Mouse (Mus musculus) heart, embryonic 13.5 days (tissue): ENCODE results near the gene Slc9a3r2. TPM values are rescaled to one million over a fixed set of nuclear protein-coding genes. Genes with fewer than 3 reads are reported as not detected.
A peak's percentile ranks its signal among the peaks of the same experiment; 100 is the strongest.

Experiments used
- ATAC-seq: fragments of 200-750 bp; cut with Nextera tagmentation; 2 replicates; pipeline ENCODE4 v1.8.0; 2017; ENCODE audit warnings: moderate TSS enrichment; ENCODE audit not compliant: insufficient number of reproducible peaks, low FRiP score, low TSS enrichment; ENCODE audit errors: extremely low read depth
- H3K27ac ChIP-seq: fragments of 300-500 bp; sonication (generic); replicated peaks from 2 replicates; pipeline ENCODE4 v1.5.1; 2015; ENCODE audit warnings: moderate library complexity, mild to moderate bottlenecking, inconsistent platforms
- H3K27me3 ChIP-seq: fragments of 300-500 bp; sonication (generic); replicated peaks from 2 replicates; pipeline ENCODE4 v1.6.1; 2015; ENCODE audit warnings: mild to moderate bottlenecking, inconsistent platforms
- H3K36me3 ChIP-seq: fragments of 300-500 bp; sonication (generic); 2 replicates; pipeline ENCODE4 v1.6.1; 2015; ENCODE audit warnings: mild to moderate bottlenecking, inconsistent platforms
- H3K4me1 ChIP-seq: fragments of 300-500 bp; sonication (generic); 2 replicates; pipeline ENCODE4 v1.6.1; 2015; ENCODE audit warnings: inconsistent platforms
- H3K4me2 ChIP-seq: fragments of 300-500 bp; sonication (generic); 2 replicates; pipeline ENCODE4 v1.6.1; 2015; ENCODE audit warnings: inconsistent platforms, mild to moderate bottlenecking, moderate library complexity
- H3K4me3 ChIP-seq: fragments of 300-500 bp; sonication (generic); 2 replicates; pipeline ENCODE4 v1.5.1; 2015; ENCODE audit warnings: moderate library complexity, mild to moderate bottlenecking, inconsistent platforms
- H3K9ac ChIP-seq: fragments of 300-500 bp; sonication (generic); 2 replicates; pipeline ENCODE4 v1.6.1; 2015; ENCODE audit warnings: inconsistent platforms, mild to moderate bottlenecking, moderate library complexity
- H3K9me3 ChIP-seq: fragments of 300-500 bp; sonication (generic); 2 replicates; pipeline ENCODE4 v1.6.1; 2016; ENCODE audit warnings: inconsistent platforms
- WGBS: fragments of 180-500 bp; shearing (Covaris S2); methylation state at CpG from one replicate; pipeline ENCODE4 v1.1.7; 2015; ENCODE audit warnings: mixed read lengths; 5-methylcytosine and 5-hydroxymethylcytosine counted together
- polyA plus RNA-seq: library from polyadenylated mRNA; unstranded; fragments of >200 nt; fragmentation: Nextera tagmentation; extraction: Ambion mirVana; gene quantifications from 2 replicates; pipeline ENCODE4 v1.2.1, GENCODE M21; 2015

The Slc9a3r2 gene
- polyA plus RNA-seq, result 46.8 and 51.1 TPM in 2 replicates

- peaks cover 46% of the 10 kb centered on the region for H3K27me3 ChIP-seq
- peak within 1 kb of the TSS; percentile 74 for H3K4me3 ChIP-seq
- H3K9ac ChIP-seq, result peak within 1 kb of the TSS; percentile 94
- peak within 1 kb of the TSS; percentile 72 for H3K27ac ChIP-seq
- peaks cover 41% of the 10 kb centered on the region for H3K4me1 ChIP-seq
- ATAC-seq, result no peak
- H3K9me3 ChIP-seq, result no peaks in the 10 kb centered on the region
- 1% methylated on average over 30 of the region's 41 CpGs for WGBS
- no peaks in the 10 kb centered on the region for H3K36me3 ChIP-seq
- peak within 1 kb of the TSS; percentile 98 for H3K4me2 ChIP-seq
Observed at GRCm38 (mm10) chr17:24650070-24650616, at the start of gene Slc9a3r2. Gene Slc9a3r2 (minus strand): TSS chr17:24650327.

GRCm38 (mm10) chr17:24699473-24699872 is 49.3 kb upstream of the Slc9a3r2 start:
- Histone ChIP-seq H3K27me3 (no peaks in the 10 kb centered on the region; the same call in 1 of the 2 replicates), H3K9me3 (no peaks in the 10 kb centered on the region), H3K4me1 (peaks cover 29% of the 10 kb centered on the region), H3K36me3 (peaks cover 51% of the 10 kb centered on the region), H3K4me2 (no peak overlapping the region), H3K9ac (no peak overlapping the region), H3K27ac (no peak overlapping the region), H3K4me3 (no peak overlapping the region)
- WGBS, result 71% methylated on average over 2 of the region's 2 CpGs
- no peak for ATAC-seq

- Histone ChIP-seq H3K9me3 (no peaks in the 10 kb centered on the region), H3K4me3 (no peak overlapping the region), H3K27ac (no peak overlapping the region), H3K4me2 (no peak overlapping the region), H3K27me3 (no peaks in the 10 kb centered on the region; the same call in 1 of the 2 replicates), H3K4me1 (peaks cover 29% of the 10 kb centered on the region), H3K36me3 (peaks cover 48% of the 10 kb centered on the region), H3K9ac (no peak overlapping the region)
- 64% methylated on average over 9 of the region's 9 CpGs for WGBS
- ATAC-seq, result no peak
Observed at GRCm38 (mm10) chr17:24698715-24699114, 48.6 kb upstream of the Slc9a3r2 start.

- H3K4me1 ChIP-seq, result peaks cover 29% of the 10 kb centered on the region
- no peaks in the 10 kb centered on the region; the same call in 1 of the 2 replicates for H3K27me3 ChIP-seq
- peaks cover 47% of the 10 kb centered on the region for H3K36me3 ChIP-seq
- WGBS, result 33% methylated on average over 5 of the region's 5 CpGs
- no peak overlapping the region for H3K27ac ChIP-seq
- 0 out of 2 replicates have a peak overlapping the region, but pooled peaks have one; percentile 2 for H3K9ac ChIP-seq
- H3K4me2 ChIP-seq, result no peak overlapping the region
- ATAC-seq, result no peak
- H3K4me3 ChIP-seq, result no peak overlapping the region
- no peaks in the 10 kb centered on the region for H3K9me3 ChIP-seq
Observed at GRCm38 (mm10) chr17:24697985-24698384, 47.9 kb upstream of the Slc9a3r2 start.

- under 1% methylated on average over 59 of the region's 76 CpGs for WGBS
- H3K27me3 ChIP-seq, result peaks cover 3% of the 10 kb centered on the region
- H3K4me3 ChIP-seq, result peak within 1 kb of the TSS; percentile 89
Observed at GRCm38 (mm10) chr17:24696011-24696697, 46.0 kb upstream of the Slc9a3r2 start, which contains the start of the genes Gfer and Noxo1. Gene Gfer (minus strand): TSS chr17:24696156. Gene Noxo1 (plus strand): TSS chr17:24696234.

GRCm38 (mm10) chr17:24695326-24696010 is 45.3 kb upstream of the Slc9a3r2 start:
- peaks cover 10% of the 10 kb centered on the region for H3K27me3 ChIP-seq
- peak overlapping the region; percentile 94 for H3K9ac ChIP-seq
- peak overlapping the region; percentile 89 for H3K4me3 ChIP-seq
- no peak; the same call in 1 of the 2 replicates for ATAC-seq
- WGBS, result 8% methylated on average over 51 of the region's 51 CpGs
- peak overlapping the region; percentile 84 for H3K27ac ChIP-seq
- H3K4me2 ChIP-seq, result peak overlapping the region; percentile 92
- H3K9me3 ChIP-seq, result no peaks in the 10 kb centered on the region
- H3K36me3 ChIP-seq, result peaks cover 33% of the 10 kb centered on the region
- H3K4me1 ChIP-seq, result peaks cover 29% of the 10 kb centered on the region

More at GRCm38 (mm10) chr17:24696011-24696697, 46.0 kb upstream of the Slc9a3r2 start, which contains the start of the genes Gfer and Noxo1:
- ATAC-seq, result peak; percentile 93
- Histone ChIP-seq H3K4me1 (peaks cover 29% of the 10 kb centered on the region), H3K9ac (peak within 1 kb of the TSS; percentile 94), H3K36me3 (peaks cover 40% of the 10 kb centered on the region), H3K9me3 (no peaks in the 10 kb centered on the region), H3K27ac (peak within 1 kb of the TSS; percentile 84), H3K4me2 (peak within 1 kb of the TSS; percentile 92)

GRCm38 (mm10) chr17:24692385-24692784 is 42.3 kb upstream of the Slc9a3r2 start:
- Histone ChIP-seq H3K27ac (no peak overlapping the region), H3K9ac (no peak overlapping the region), H3K27me3 (peaks cover 41% of the 10 kb centered on the region), H3K36me3 (peaks cover 22% of the 10 kb centered on the region), H3K4me3 (no peak overlapping the region), H3K4me1 (peaks cover 36% of the 10 kb centered on the region), H3K9me3 (no peaks in the 10 kb centered on the region), H3K4me2 (no peak overlapping the region)
- no peak for ATAC-seq
- whole genome bisulfite sequencing, result 84% methylated on average over 5 of the region's 5 CpGs

GRCm38 (mm10) chr17:24689251-24690081 is 39.3 kb upstream of the Slc9a3r2 start, which contains the start of gene Syngr3:
Gene Syngr3 (minus strand): TSS chr17:24689955.
- ATAC-seq, result no peak

GRCm38 (mm10) chr17:24687599-24687998 is 37.5 kb upstream of the Slc9a3r2 start:
- Histone ChIP-seq H3K4me1 (peaks cover 25% of the 10 kb centered on the region), H3K36me3 (peaks cover 8% of the 10 kb centered on the region), H3K9ac (peak overlapping the region; percentile 47), H3K27me3 (peaks cover 57% of the 10 kb centered on the region), H3K4me3 (peak overlapping the region; percentile 47), H3K9me3 (no peaks in the 10 kb centered on the region), H3K27ac (no peak overlapping the region), H3K4me2 (peak overlapping the region; percentile 64)
- no peak for ATAC-seq
- 22% methylated on average over 23 of the region's 23 CpGs for WGBS

More at GRCm38 (mm10) chr17:24689251-24690081, 39.3 kb upstream of the Slc9a3r2 start, which contains the start of gene Syngr3:
- H3K9me3 ChIP-seq, result no peaks in the 10 kb centered on the region
- no peak within 1 kb of the TSS for H3K27ac ChIP-seq
- peak within 1 kb of the TSS; percentile 61 for H3K4me3 ChIP-seq
- WGBS, result 2% methylated on average over 54 of the region's 55 CpGs
- peak within 1 kb of the TSS; percentile 88 for H3K4me2 ChIP-seq
- peaks cover 25% of the 10 kb centered on the region for H3K4me1 ChIP-seq
- H3K27me3 ChIP-seq, result peaks cover 57% of the 10 kb centered on the region
- peaks cover 22% of the 10 kb centered on the region for H3K36me3 ChIP-seq
- H3K9ac ChIP-seq, result peak within 1 kb of the TSS; percentile 78

GRCm38 (mm10) chr17:24687146-24687595 is 37.0 kb upstream of the Slc9a3r2 start:
- Histone ChIP-seq H3K27ac (no peak overlapping the region), H3K4me2 (peak overlapping the region; percentile 64), H3K4me3 (peak overlapping the region; percentile 47), H3K27me3 (peaks cover 57% of the 10 kb centered on the region), H3K4me1 (peaks cover 25% of the 10 kb centered on the region), H3K36me3 (peaks cover 9% of the 10 kb centered on the region), H3K9me3 (no peaks in the 10 kb centered on the region), H3K9ac (peak overlapping the region; percentile 47)
- 2% methylated on average over 25 of the region's 25 CpGs for WGBS
- ATAC-seq, result no peak
